Mouse (Mus musculus): ENCODE measurements around the gene Sh2d6. TPM values are rescaled to one million over a fixed set of nuclear protein-coding genes. Genes with fewer than 3 reads are reported as not detected.

The Sh2d6 gene
- polyA plus RNA-seq (2014; fragmentation: Illumina TruSeq; extraction: RNeasy Lipid Tissue Mini Kit (QIAGEN cat#74804)), result not detected

GRCm38 (mm10) chr6:72521607-72522006, at the start of gene Sh2d6:
Gene Sh2d6 (minus strand): TSS chr6:72521707.

DNA sequence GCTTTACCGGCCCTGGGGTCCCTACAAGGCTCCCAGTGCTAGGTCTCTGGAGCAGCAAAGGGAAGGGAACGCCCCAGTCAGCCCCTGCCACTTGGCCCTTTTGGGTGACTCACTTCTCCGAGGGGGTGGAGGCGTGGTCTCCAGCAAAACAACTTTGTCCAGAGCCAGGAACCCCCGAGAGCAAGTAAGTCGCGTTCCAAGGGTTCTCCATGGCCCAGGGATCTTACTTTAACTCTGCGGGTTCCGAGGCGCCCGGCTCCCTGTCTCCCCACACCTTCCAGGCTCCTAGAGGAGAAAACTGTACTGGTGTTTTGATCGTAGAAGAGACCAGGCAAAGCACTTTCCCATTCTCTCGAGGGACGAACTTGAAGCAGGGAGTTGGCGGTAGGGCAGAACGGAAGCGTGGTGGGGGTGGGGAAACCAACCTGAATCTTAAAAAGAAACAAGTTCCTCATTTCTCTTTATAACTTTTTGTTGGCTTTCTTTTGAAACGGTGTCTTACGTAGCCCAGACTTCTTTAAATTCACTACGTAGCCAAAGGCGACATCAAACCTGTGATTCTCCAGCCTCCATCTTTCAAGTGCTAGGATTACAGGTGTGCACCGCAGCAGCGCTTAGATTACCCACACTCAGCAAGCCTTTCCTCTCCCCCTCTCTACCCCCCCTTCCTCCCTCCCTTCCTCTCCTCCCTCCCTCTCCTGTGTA, 22.9 kb upstream of the Sh2d6 start, which contains the start of gene Capg:
TSS of gene Capg (plus strand) at position 109 of the 705 bp plus-strand sequence.

Other genes with a start within 250 kb of the Sh2d6 start
- gene Sftpb, start 217.1 kb downstream of the Sh2d6 start, polyA plus RNA-seq (2014; fragmentation: Illumina TruSeq; extraction: RNeasy Lipid Tissue Mini Kit (QIAGEN cat#74804)), result not detected
- 72.8 TPM for gene Usp39, start 176.5 kb downstream of the Sh2d6 start, polyA plus RNA-seq (2014; fragmentation: Illumina TruSeq; extraction: RNeasy Lipid Tissue Mini Kit (QIAGEN cat#74804))
- gene 0610030E20Rik, start 174.4 kb downstream of the Sh2d6 start, polyA plus RNA-seq (2014; fragmentation: Illumina TruSeq; extraction: RNeasy Lipid Tissue Mini Kit (QIAGEN cat#74804)), result 38.3 TPM
- 0.83 TPM for gene Tmem150a, start 166.3 kb downstream of the Sh2d6 start, polyA plus RNA-seq (2014; fragmentation: Illumina TruSeq; extraction: RNeasy Lipid Tissue Mini Kit (QIAGEN cat#74804))
- 165 TPM for gene Rnf181, start 154.8 kb downstream of the Sh2d6 start, polyA plus RNA-seq (2014; fragmentation: Illumina TruSeq; extraction: RNeasy Lipid Tissue Mini Kit (QIAGEN cat#74804))
- gene Vamp5, start 141.2 kb downstream of the Sh2d6 start, polyA plus RNA-seq (2014; fragmentation: Illumina TruSeq; extraction: RNeasy Lipid Tissue Mini Kit (QIAGEN cat#74804)), result 0.34 TPM
- gene Vamp8, start 131.0 kb downstream of the Sh2d6 start, polyA plus RNA-seq (2014; fragmentation: Illumina TruSeq; extraction: RNeasy Lipid Tissue Mini Kit (QIAGEN cat#74804)), result 35.1 TPM
- gene Ggcx, start 107.4 kb downstream of the Sh2d6 start, polyA plus RNA-seq (2014; fragmentation: Illumina TruSeq; extraction: RNeasy Lipid Tissue Mini Kit (QIAGEN cat#74804)), result 19.7 TPM
- 298 TPM for gene Mat2a, start 82.1 kb downstream of the Sh2d6 start, polyA plus RNA-seq (2014; fragmentation: Illumina TruSeq; extraction: RNeasy Lipid Tissue Mini Kit (QIAGEN cat#74804))
- 1.3 TPM for gene Capg, start 22.7 kb upstream of the Sh2d6 start, polyA plus RNA-seq (2014; fragmentation: Illumina TruSeq; extraction: RNeasy Lipid Tissue Mini Kit (QIAGEN cat#74804))
- gene Elmod3, start 76.7 kb upstream of the Sh2d6 start, polyA plus RNA-seq (2014; fragmentation: Illumina TruSeq; extraction: RNeasy Lipid Tissue Mini Kit (QIAGEN cat#74804)), result 4.4 TPM
- 10.9 TPM for gene Retsat, start 76.8 kb upstream of the Sh2d6 start, polyA plus RNA-seq (2014; fragmentation: Illumina TruSeq; extraction: RNeasy Lipid Tissue Mini Kit (QIAGEN cat#74804))
- 251 TPM for gene Tgoln1, start 95.3 kb upstream of the Sh2d6 start, polyA plus RNA-seq (2014; fragmentation: Illumina TruSeq; extraction: RNeasy Lipid Tissue Mini Kit (QIAGEN cat#74804))

Measured in ovary, adult 10 weeks (tissue).